Mouse (Mus musculus): ENCODE results near the gene Cd300ld5. TPM values are rescaled to one million over a fixed set of nuclear protein-coding genes. Genes with fewer than 3 reads are reported as not detected.
"Not testable (repeated sequence)": the region's sequence is repeated elsewhere in the genome, so short reads cannot be mapped to it uniquely, and the experiment has no call there.

The Cd300ld5 gene
- not detected in 2 replicates for total RNA-seq (2014; rRNA removed; ENCODE audit: low replicate concordance)
- not detected in 2 replicates for polyA plus RNA-seq (2015; fragmentation: Nextera tagmentation; extraction: Ambion mirVana)

GRCm38 (mm10) chr11:115037669-115038068, at the start of gene Cd300ld5:
Cd300ld5 (minus strand) TSS chr11:115037769.
- not testable (repeated sequence) for H3K36me3 ChIP-seq (replicated peaks; ENCODE audit: control insufficient read depth, insufficient read depth, low read length); H3K27ac ChIP-seq (ENCODE audit: low read depth); H3K9me3 ChIP-seq (replicated peaks; ENCODE audit: control insufficient read depth, low read length); DNase-seq (ENCODE audit: low spot score); H3K27me3 ChIP-seq (ENCODE audit: control insufficient read depth, insufficient read depth, low read length); H3K4me1 ChIP-seq (ENCODE audit: control insufficient read depth, insufficient read depth); H3K9ac ChIP-seq (replicated peaks; ENCODE audit: low read depth, low read length); ATAC-seq (ENCODE audit: insufficient read depth, low read depth); H3K4me3 ChIP-seq (ENCODE audit: low read depth, low read length); H3K4me2 ChIP-seq (ENCODE audit: low read depth, low read length)
- WGBS, result no CpG with 5 or more reads among the region's 6 CpGs

GRCm38 (mm10) chr11:115086213-115086612, 48.6 kb upstream of the Cd300ld5 start:
- no peak overlapping the region for H3K27ac ChIP-seq (ENCODE audit: low read depth)
- H3K4me2 ChIP-seq (ENCODE audit: low read depth, low read length), result no peak overlapping the region
- TF ChIP-seq EP300 (IDR thresholded peaks at IDR 0.05; ENCODE audit: low read depth) (no peak), CTCF (IDR thresholded peaks at IDR 0.05; ENCODE audit: low read depth) (no peak)
- no peak overlapping the region for H3K9ac ChIP-seq (replicated peaks; ENCODE audit: low read depth, low read length)
- DNase-seq (ENCODE audit: low spot score) (no peak), ATAC-seq (ENCODE audit: insufficient read depth, low read depth) (no peak)
- 0 out of 2 replicates have a peak, but pooled peaks cover 3% of the 10 kb centered on the region for H3K9me3 ChIP-seq (replicated peaks; ENCODE audit: control insufficient read depth, low read length)
- no peaks in the 10 kb centered on the region for H3K4me1 ChIP-seq (ENCODE audit: control insufficient read depth, insufficient read depth)
- H3K36me3 ChIP-seq (replicated peaks; ENCODE audit: control insufficient read depth, insufficient read depth, low read length), result no peaks in the 10 kb centered on the region
- peaks cover 36% of the 10 kb centered on the region for H3K27me3 ChIP-seq (ENCODE audit: control insufficient read depth, insufficient read depth, low read length)
- H3K4me3 ChIP-seq (ENCODE audit: low read depth, low read length), result no peak overlapping the region
- WGBS, result 51% methylated on average over 7 of the region's 7 CpGs

DNA sequence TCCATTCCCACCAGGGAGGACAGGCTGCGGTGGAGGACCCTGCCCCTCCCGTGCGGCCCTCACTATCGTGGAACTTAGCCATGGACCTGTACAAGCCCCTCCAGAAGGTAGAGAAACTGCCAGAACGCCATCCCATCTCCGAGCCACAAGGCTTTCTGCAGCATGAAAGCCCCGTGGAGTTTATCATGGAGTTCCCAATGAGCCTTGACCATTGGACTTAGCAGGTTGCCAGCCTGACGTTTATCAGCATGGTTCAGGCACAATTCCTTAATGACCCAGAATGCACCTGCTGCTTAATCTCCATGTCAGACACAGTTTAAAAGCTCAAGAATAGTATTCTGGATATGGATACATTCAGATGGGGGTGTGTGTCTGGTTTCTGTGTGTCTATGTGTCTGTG, 47.5 kb upstream of the Cd300ld5 start:
- peaks cover 25% of the 10 kb centered on the region for H3K27me3 ChIP-seq (ENCODE audit: control insufficient read depth, insufficient read depth, low read length)
- H3K4me2 ChIP-seq (ENCODE audit: low read depth, low read length), result no peak overlapping the region
- DNase-seq (ENCODE audit: low spot score), result no peak
- 0 out of 2 replicates have a peak, but pooled peaks cover 3% of the 10 kb centered on the region for H3K9me3 ChIP-seq (replicated peaks; ENCODE audit: control insufficient read depth, low read length)
- H3K27ac ChIP-seq (ENCODE audit: low read depth), result no peak overlapping the region
- WGBS, result 56% methylated on average over 8 of the region's 8 CpGs
- H3K9ac ChIP-seq (replicated peaks; ENCODE audit: low read depth, low read length), result no peak overlapping the region
- H3K4me1 ChIP-seq (ENCODE audit: control insufficient read depth, insufficient read depth), result no peaks in the 10 kb centered on the region
- no peaks in the 10 kb centered on the region for H3K36me3 ChIP-seq (replicated peaks; ENCODE audit: control insufficient read depth, insufficient read depth, low read length)
- TF ChIP-seq EP300 (IDR thresholded peaks at IDR 0.05; ENCODE audit: low read depth) (no peak), CTCF (IDR thresholded peaks at IDR 0.05; ENCODE audit: low read depth) (no peak)
- no peak for ATAC-seq (ENCODE audit: insufficient read depth, low read depth)
- H3K4me3 ChIP-seq (ENCODE audit: low read depth, low read length), result no peak overlapping the region

DNA sequence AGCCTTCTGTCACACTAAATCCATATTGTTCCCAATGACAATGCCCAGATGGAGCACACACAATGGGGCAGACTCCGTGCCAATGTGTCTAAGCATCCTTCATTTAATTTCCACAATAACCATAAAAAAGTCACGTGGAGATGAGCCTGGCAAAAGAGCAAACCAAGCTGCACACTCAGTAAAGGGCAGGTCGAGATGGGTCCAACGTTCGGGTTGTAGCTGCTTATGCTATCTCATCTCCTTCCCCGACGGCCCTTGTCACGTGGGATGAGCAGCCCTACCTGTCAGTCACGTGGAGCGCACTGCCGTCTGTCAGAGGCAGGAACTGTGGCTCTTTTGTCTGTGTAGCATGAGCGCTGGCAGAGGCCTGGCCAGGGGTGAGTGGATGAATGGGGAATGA, 47.0 kb upstream of the Cd300ld5 start:
- no peaks in the 10 kb centered on the region for H3K9me3 ChIP-seq (replicated peaks; ENCODE audit: control insufficient read depth, low read length)
- no peak for DNase-seq (ENCODE audit: low spot score)
- H3K36me3 ChIP-seq (replicated peaks; ENCODE audit: control insufficient read depth, insufficient read depth, low read length), result no peaks in the 10 kb centered on the region
- no peaks in the 10 kb centered on the region for H3K4me1 ChIP-seq (ENCODE audit: control insufficient read depth, insufficient read depth)
- H3K9ac ChIP-seq (replicated peaks; ENCODE audit: low read depth, low read length), result no peak overlapping the region
- no peak for TF ChIP-seq EP300 (IDR thresholded peaks at IDR 0.05; ENCODE audit: low read depth)
- H3K4me3 ChIP-seq (ENCODE audit: low read depth, low read length), result no peak overlapping the region
- no peak overlapping the region for H3K27ac ChIP-seq (ENCODE audit: low read depth)
- H3K27me3 ChIP-seq (ENCODE audit: control insufficient read depth, insufficient read depth, low read length), result peaks cover 25% of the 10 kb centered on the region
- WGBS, result 40% methylated on average over 12 of the region's 12 CpGs
- ATAC-seq (ENCODE audit: insufficient read depth, low read depth), result no peak
- no peak overlapping the region for H3K4me2 ChIP-seq (ENCODE audit: low read depth, low read length)

DNA sequence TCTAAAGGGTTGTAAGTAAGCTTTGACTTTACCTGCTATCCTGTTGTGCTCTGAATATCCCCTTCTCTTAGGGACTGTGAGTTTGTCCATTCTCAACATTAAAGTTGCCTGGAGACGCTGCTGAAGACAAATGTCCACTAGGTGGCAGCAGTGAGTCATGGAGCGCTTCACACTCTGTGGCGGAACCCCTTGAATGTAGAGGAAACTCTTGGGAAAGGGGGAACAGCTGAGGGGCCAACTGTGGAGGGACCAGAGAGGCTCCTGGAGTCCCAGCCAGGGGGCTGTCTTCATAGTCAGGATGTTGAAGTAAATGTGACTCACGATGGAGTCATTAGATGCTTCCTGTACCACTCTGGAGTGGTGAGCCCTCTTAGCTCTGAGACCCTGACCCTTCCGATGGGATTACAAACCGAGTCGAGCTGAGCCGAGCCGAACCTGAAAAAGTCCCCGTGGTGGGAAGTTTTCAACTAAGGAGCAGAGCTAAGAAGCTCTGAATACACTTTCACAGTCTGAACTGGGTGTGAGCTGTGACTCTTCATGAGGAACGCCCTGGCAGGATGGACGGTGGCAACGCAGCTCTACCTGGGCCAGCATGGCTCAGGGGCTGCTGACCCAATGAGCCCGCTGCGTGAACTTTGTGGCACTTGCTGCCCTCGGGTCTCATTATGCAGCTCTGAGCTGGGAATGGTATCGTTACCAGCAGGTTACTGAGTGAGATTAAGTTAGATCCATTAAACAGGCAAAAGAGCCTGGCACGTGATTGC, 46.0 kb upstream of the Cd300ld5 start:
- no peak overlapping the region for H3K9ac ChIP-seq (replicated peaks; ENCODE audit: low read depth, low read length)
- H3K4me3 ChIP-seq (ENCODE audit: low read depth, low read length), result no peak overlapping the region
- H3K4me2 ChIP-seq (ENCODE audit: low read depth, low read length), result no peak overlapping the region
- H3K27me3 ChIP-seq (ENCODE audit: control insufficient read depth, insufficient read depth, low read length), result peaks cover 19% of the 10 kb centered on the region
- DNase-seq (ENCODE audit: low spot score) (peak; percentile 50), ATAC-seq (ENCODE audit: insufficient read depth, low read depth) (no peak)
- H3K9me3 ChIP-seq (replicated peaks; ENCODE audit: control insufficient read depth, low read length), result no peaks in the 10 kb centered on the region
- H3K36me3 ChIP-seq (replicated peaks; ENCODE audit: control insufficient read depth, insufficient read depth, low read length), result no peaks in the 10 kb centered on the region
- 42% methylated on average over 18 of the region's 18 CpGs for WGBS
- no peak overlapping the region for H3K27ac ChIP-seq (ENCODE audit: low read depth)
- H3K4me1 ChIP-seq (ENCODE audit: control insufficient read depth, insufficient read depth), result no peaks in the 10 kb centered on the region
- TF ChIP-seq EP300 (IDR thresholded peaks at IDR 0.05; ENCODE audit: low read depth) (no peak), CTCF (IDR thresholded peaks at IDR 0.05; ENCODE audit: low read depth) (peak; percentile 88)

- H3K27ac ChIP-seq (ENCODE audit: low read depth), result no peak overlapping the region
- DNase-seq (ENCODE audit: low spot score) (no peak), ATAC-seq (ENCODE audit: insufficient read depth, low read depth) (no peak)
- H3K36me3 ChIP-seq (replicated peaks; ENCODE audit: control insufficient read depth, insufficient read depth, low read length), result no peaks in the 10 kb centered on the region
- 57% methylated on average over 6 of the region's 6 CpGs for WGBS
- no peaks in the 10 kb centered on the region for H3K4me1 ChIP-seq (ENCODE audit: control insufficient read depth, insufficient read depth)
- no peak overlapping the region for H3K4me3 ChIP-seq (ENCODE audit: low read depth, low read length)
- no peak for TF ChIP-seq CTCF (IDR thresholded peaks at IDR 0.05; ENCODE audit: low read depth)
- TF ChIP-seq EP300 (IDR thresholded peaks at IDR 0.05; ENCODE audit: low read depth), result no peak
- peaks cover 19% of the 10 kb centered on the region for H3K27me3 ChIP-seq (ENCODE audit: control insufficient read depth, insufficient read depth, low read length)
- no peak overlapping the region for H3K4me2 ChIP-seq (ENCODE audit: low read depth, low read length)
- no peak overlapping the region for H3K9ac ChIP-seq (replicated peaks; ENCODE audit: low read depth, low read length)
- H3K9me3 ChIP-seq (replicated peaks; ENCODE audit: control insufficient read depth, low read length), result no peaks in the 10 kb centered on the region
Measured at GRCm38 (mm10) chr11:115082196-115082595, 44.6 kb upstream of the Cd300ld5 start.

Measured in heart, postnatal 0 days (tissue).